In the genomic region with DNA sequence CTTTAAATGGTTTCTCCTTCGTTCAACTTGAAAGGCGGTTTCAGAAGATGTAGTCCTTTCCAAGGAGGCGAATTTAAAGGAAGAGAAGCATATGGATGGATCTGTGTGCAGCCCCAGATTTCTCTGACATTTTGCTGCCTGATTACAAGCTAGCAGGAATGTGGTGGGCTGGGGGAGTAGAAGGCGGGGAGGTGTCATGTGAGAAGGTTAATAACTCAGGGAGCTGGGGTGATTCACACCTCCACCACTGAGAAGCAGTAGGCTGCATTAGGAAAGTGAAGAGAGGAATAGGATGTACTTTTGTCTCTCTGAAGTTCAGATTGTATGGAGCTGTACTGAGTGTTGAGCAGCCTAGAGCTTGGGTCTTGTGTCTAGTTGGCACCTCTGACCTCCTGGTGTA, we compare ENCODE assay signal across 8 mouse cellular contexts. TPM values are rescaled to one million over a fixed set of nuclear protein-coding genes. Genes with fewer than 3 reads are reported as not detected.
A peak's percentile ranks its signal among the peaks of the same experiment; 100 is the strongest.
DNase-seq lines count a peak whose midpoint lies in the region; ATAC-seq and TF ChIP-seq lines count a peak whose summit lies in the region.

No protein-coding gene starts in this region.

- no peaks in the 10 kb centered on the region for H3K36me3 ChIP-seq in liver, adult 2 months (ENCODE audit: control insufficient read depth, insufficient read depth, low read length)
- no peaks in the 10 kb centered on the region for H3K36me3 ChIP-seq in intestine, embryonic 15.5 days
- H3K36me3 ChIP-seq in neural tube, embryonic 13.5 days = no peaks in the 10 kb centered on the region

- no peak for ATAC-seq in intestine, embryonic 15.5 days
- ATAC-seq in neural tube, embryonic 13.5 days (ENCODE audit: low read depth) = no peak

- peaks cover 33% of the 10 kb centered on the region for H3K79me2 ChIP-seq in liver, adult 2 months (ENCODE audit: control insufficient read depth, insufficient read depth, low read length)

- H3K4me3 ChIP-seq in liver, adult 2 months (ENCODE audit: insufficient read depth, low read depth, low read length) = peak overlapping the region; percentile 70
- H3K4me3 ChIP-seq in cortical plate, adult 2 months (ENCODE audit: insufficient read depth, low read length) = peak overlapping the region; percentile 96
- H3K4me3 ChIP-seq in intestine, embryonic 15.5 days (replicated peaks) = peak overlapping the region; percentile 74
- peak overlapping the region; percentile 92 for H3K4me3 ChIP-seq in neural tube, embryonic 13.5 days

- TF ChIP-seq CTCF in liver, adult 2 months (IDR thresholded peaks at IDR 0.05; ENCODE audit: low read depth, low read length) = no peak
- TF ChIP-seq CTCF in cortical plate, adult 2 months (IDR thresholded peaks at IDR 0.05; ENCODE audit: extremely low read depth, insufficient read depth, low read length) = no peak

- WGBS in liver, adult 2 months = 30% methylated on average over 4 of the region's 4 CpGs
- WGBS in intestine, embryonic 15.5 days = 16% methylated on average over 4 of the region's 4 CpGs
- WGBS in neural tube, embryonic 13.5 days = 34% methylated on average over 4 of the region's 4 CpGs

- TF ChIP-seq POLR2A in liver, adult 2 months (IDR thresholded peaks at IDR 0.05; ENCODE audit: extremely low read depth, insufficient read depth, low read length) = no peak
- no peak for TF ChIP-seq POLR2A in cortical plate, adult 2 months (IDR thresholded peaks at IDR 0.05; ENCODE audit: extremely low read depth, insufficient read depth, low read length)

- peak overlapping the region; percentile 72 for H3K9ac ChIP-seq in liver, adult 2 months (ENCODE audit: low read depth, low read length)
- H3K9ac ChIP-seq in intestine, embryonic 15.5 days = peak overlapping the region; percentile 63
- H3K9ac ChIP-seq in neural tube, embryonic 13.5 days = peak overlapping the region; percentile 91

- peak overlapping the region; percentile 83 for H3K4me2 ChIP-seq in intestine, embryonic 15.5 days (replicated peaks)
- H3K4me2 ChIP-seq in neural tube, embryonic 13.5 days = peak overlapping the region; percentile 98

- H3K4me1 ChIP-seq in liver, adult 2 months (ENCODE audit: control insufficient read depth, insufficient read depth, low read length) = peaks cover 12% of the 10 kb centered on the region
- peaks cover 10% of the 10 kb centered on the region for H3K4me1 ChIP-seq in cortical plate, adult 2 months (ENCODE audit: control insufficient read depth, insufficient read depth, low read length)
- H3K4me1 ChIP-seq in intestine, embryonic 15.5 days (replicated peaks) = peaks cover 17% of the 10 kb centered on the region
- H3K4me1 ChIP-seq in neural tube, embryonic 13.5 days (replicated peaks) = peaks cover 41% of the 10 kb centered on the region

- no peak for DNase-seq in liver, adult 2 months (ENCODE audit: extremely low read depth, low read depth, low spot score)
- no peak for DNase-seq in liver
- DNase-seq in adrenal gland, adult 8-10 months = no peak
- DNase-seq in thymus, postnatal 0 days (ENCODE audit: low spot score) = no peak
- no peak for DNase-seq in spleen, adult 18-20 months

- H3K27ac ChIP-seq in liver, adult 2 months (replicated peaks; ENCODE audit: insufficient read depth, low read depth, low read length) = no peak overlapping the region
- no peak overlapping the region for H3K27ac ChIP-seq in cortical plate, adult 2 months (ENCODE audit: insufficient read depth, low read length)
- no peak overlapping the region for H3K27ac ChIP-seq in intestine, embryonic 15.5 days
- H3K27ac ChIP-seq in neural tube, embryonic 13.5 days (replicated peaks) = no peak overlapping the region

- H3K9me3 ChIP-seq in intestine, embryonic 15.5 days = no peaks in the 10 kb centered on the region
- no peaks in the 10 kb centered on the region for H3K9me3 ChIP-seq in neural tube, embryonic 13.5 days

- no peaks in the 10 kb centered on the region for H3K27me3 ChIP-seq in liver, adult 2 months (ENCODE audit: control insufficient read depth, insufficient read depth, low read length)
- H3K27me3 ChIP-seq in intestine, embryonic 15.5 days (replicated peaks) = no peaks in the 10 kb centered on the region
- H3K27me3 ChIP-seq in neural tube, embryonic 13.5 days = no peaks in the 10 kb centered on the region

RNA-seq across cellular contexts. Expression of a gene that starts 0.9 kb away (rescaled TPM):
- 5.0 and 5.6 TPM in 2 replicates for total RNA-seq in liver, adult 2 months (2014; rRNA removed)
- polyA plus RNA-seq in liver, adult 2 months (2012; rRNA removed) = 3.2 and 3.9 TPM in 2 replicates
- 11.2 and 12.3 TPM in 2 replicates for polyA plus RNA-seq in cortical plate, adult 2 months (2012; rRNA removed)
- polyA plus RNA-seq in intestine, embryonic 15.5 days (2015; fragmentation: Nextera tagmentation; extraction: Ambion mirVana) = 19.1 and 19.7 TPM in 2 replicates
- 12.5 and 13.4 TPM in 2 replicates for polyA plus RNA-seq in neural tube, embryonic 13.5 days (2015; fragmentation: Nextera tagmentation; extraction: Ambion mirVana)
- total RNA-seq in adrenal gland, adult 8-10 months (2022) = 10 to 100 TPM; 38.1 to 43.5 (median 39.4) TPM
- polyA plus RNA-seq in thymus, postnatal 0 days (2015; fragmentation: Nextera tagmentation; extraction: Ambion mirVana) = 13.5 and 15.2 TPM in 2 replicates
